Mouse (Mus musculus): ENCODE results near the gene Zfp229. TPM values are rescaled to one million over a fixed set of nuclear protein-coding genes. Genes with fewer than 3 reads are reported as not detected.
"Not testable (repeated sequence)": the region's sequence is repeated elsewhere in the genome, so short reads cannot be mapped to it uniquely, and the experiment has no call there.

Gene Zfp229
- total RNA-seq (2021): 10 to 100 TPM in 1 of 2 experiments, 1 to 10 TPM in 1; 9.7 to 12.6 TPM
- long read RNA-seq, experiment 1, partial matches to known transcripts: 0 of 1 reads
- long read RNA-seq, experiment 1, other reads (novel, unspliced or antisense): 1 of 1 reads
- long read RNA-seq, experiment 2, full-length matches to known transcripts: 1 of 2 reads
- long read RNA-seq, experiment 2, partial matches to known transcripts: 0 of 2 reads
- long read RNA-seq, experiment 2, other reads (novel, unspliced or antisense): 1 of 2 reads

- not testable (repeated sequence) for DNase-seq
Observed at GRCm38 (mm10) chr17:21730495-21730894, at the start of gene Zfp229. Gene Zfp229 (plus strand): TSS chr17:21730795.

- DNase-seq: no peak
Observed at GRCm38 (mm10) chr17:21691560-21691959, 39.0 kb upstream of the Zfp229 start, which contains the start of gene Gm10226. Gene Gm10226 (plus strand): TSS chr17:21691860.

GRCm38 (mm10) chr17:21693342-21693741 is 37.3 kb upstream of the Zfp229 start:
- DNase-seq: no peak

GRCm38 (mm10) chr17:21696073-21696472 is 34.5 kb upstream of the Zfp229 start:
- no peak for DNase-seq

GRCm38 (mm10) chr17:21702281-21703240 is 28.0 kb upstream of the Zfp229 start:
- DNase-seq: no peak

GRCm38 (mm10) chr17:21703414-21703813 is 27.2 kb upstream of the Zfp229 start:
- no peak for DNase-seq

- peak; percentile 89 for DNase-seq
Observed at GRCm38 (mm10) chr17:21707343-21707996, 23.1 kb upstream of the Zfp229 start, which contains the start of gene Zfp760. Gene Zfp760 (plus strand): TSS chr17:21707741.

- no peak for DNase-seq
Observed at GRCm38 (mm10) chr17:21708401-21708800, 22.2 kb upstream of the Zfp229 start.

GRCm38 (mm10) chr17:21733049-21733448 is 2.5 kb downstream of the Zfp229 start:
- DNase-seq: no peak

GRCm38 (mm10) chr17:21733529-21734031 is 3.0 kb downstream of the Zfp229 start:
- DNase-seq: peak; percentile 83

GRCm38 (mm10) chr17:21752791-21753190 is 22.2 kb downstream of the Zfp229 start:
- no peak for DNase-seq

GRCm38 (mm10) chr17:21753342-21754208 is 23.0 kb downstream of the Zfp229 start:
- peak; percentile 34 for DNase-seq

- no peak for DNase-seq
Observed at GRCm38 (mm10) chr17:21770336-21770735, 39.7 kb downstream of the Zfp229 start.

- no peak for DNase-seq
Observed at GRCm38 (mm10) chr17:21792256-21792655, 61.7 kb downstream of the Zfp229 start.

GRCm38 (mm10) chr17:21801373-21801772 is 70.8 kb downstream of the Zfp229 start:
- peak; percentile 8 for DNase-seq

Other genes with a start within 250 kb of the Zfp229 start
- 1 to 10 TPM; 4.1 to 6.3 TPM for gene Zfp53, start 241.8 kb upstream of the Zfp229 start, total RNA-seq (2021)
- gene Zfp52, start 195.3 kb upstream of the Zfp229 start, total RNA-seq (2021): 10 to 100 TPM; 20.0 to 23.6 TPM
- gene Zfp948, start 163.8 kb upstream of the Zfp229 start, total RNA-seq (2021): 10 to 100 TPM; 10.3 to 11.4 TPM
- gene Zfp983, start 80.2 kb upstream of the Zfp229 start, total RNA-seq (2021): 1 to 10 TPM; 5.1 to 5.5 TPM
- 1 to 10 TPM; 3.9 to 4.9 TPM for gene Gm10226, start 38.9 kb upstream of the Zfp229 start, total RNA-seq (2021)
- 1 to 10 TPM; 4.7 to 8.3 TPM for gene Zfp760, start 23.1 kb upstream of the Zfp229 start, total RNA-seq (2021)
- 1 to 10 TPM; 3.7 to 4.8 TPM for gene Zfp820, start 115.0 kb downstream of the Zfp229 start, total RNA-seq (2021)
- 1 to 10 TPM; 3.9 to 4.1 TPM for gene Zfp995, start 179.1 kb downstream of the Zfp229 start, total RNA-seq (2021)
- 10 to 100 TPM in 1 of 2 experiments, 1 to 10 TPM in 1; 8.2 to 12.8 TPM for gene Zfp942, start 231.7 kb downstream of the Zfp229 start, total RNA-seq (2021)
- 10 to 100 TPM; 12.5 to 17.5 TPM for gene Zfp943, start 231.8 kb downstream of the Zfp229 start, total RNA-seq (2021)

Data from adrenal gland, postnatal 10 days (tissue).